ENCODE assay signal across 9 mouse cellular contexts in the genomic region with DNA sequence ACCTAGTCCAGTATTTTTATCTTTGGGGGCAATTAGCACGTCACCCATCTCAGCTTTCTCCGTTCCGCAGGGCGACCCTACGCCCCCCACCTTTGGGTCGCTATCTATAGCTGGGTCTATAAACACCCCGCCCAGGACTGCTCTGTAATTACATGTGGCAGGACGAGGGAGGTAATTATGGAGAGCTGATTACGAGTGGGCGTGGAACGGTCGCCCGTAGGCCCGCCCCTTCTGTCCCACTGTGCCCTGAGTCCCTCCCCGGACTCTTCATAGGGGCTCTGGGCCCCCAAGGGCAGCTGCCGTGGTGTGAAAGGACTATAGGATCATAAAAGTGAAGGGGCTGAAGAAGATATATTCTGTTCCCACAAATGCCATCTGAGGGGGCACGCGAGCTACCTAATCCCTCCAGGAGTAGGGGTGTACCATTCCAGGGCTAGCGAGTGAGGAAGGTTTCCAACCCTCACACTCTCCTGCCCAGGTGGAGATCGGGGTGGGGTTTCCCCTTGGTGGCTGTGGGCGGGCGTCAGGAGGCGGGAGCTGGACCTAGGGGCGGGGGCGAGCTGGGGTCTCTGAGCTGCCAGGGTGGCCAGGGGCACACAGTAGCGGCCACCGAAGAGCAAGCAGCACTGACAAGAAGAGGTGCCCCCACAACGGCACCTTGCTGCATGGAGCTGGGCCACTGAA. TPM values are rescaled to one million over a fixed set of nuclear protein-coding genes. Genes with fewer than 3 reads are reported as not detected.
DNase-seq lines count a peak whose midpoint lies in the region; ATAC-seq lines count a peak whose summit lies in the region.
"Had no signal": no experiment of that assay in that cellular context is flagged by ENCODE, and none has a peak within 500 bp of the region (broad histone marks: within the 10 kb centered on the region; RNA-seq: fewer than 3 reads in every experiment).

TSS of gene Col11a2 (plus strand) at position 560 of the 684 bp plus-strand sequence.

- H3K27ac ChIP-seq in intestine, embryonic 15.5 days: no peak within 1 kb of the TSS
- no peak within 1 kb of the TSS for H3K27ac ChIP-seq in liver, embryonic 16.5 days (ENCODE audit: low read length)

- no peak for ATAC-seq in megakaryocyte, adult 5-6 weeks (ENCODE audit: poor library complexity, severe bottlenecking)
- ATAC-seq in intestine, embryonic 15.5 days: peak; percentile 72
- no peak for ATAC-seq in liver, embryonic 16.5 days (ENCODE audit: low read depth)
- ATAC-seq in granulocyte monocyte progenitor cell, adult 5-6 weeks (replicated peaks; ENCODE audit: poor library complexity, severe bottlenecking): no peak; the same call in 1 of the 2 replicates

- H3K4me1 ChIP-seq in megakaryocyte, embryonic 14.5 days: peaks cover 35% of the 10 kb centered on the region
- peaks cover 26% of the 10 kb centered on the region for H3K4me1 ChIP-seq in intestine, embryonic 15.5 days (replicated peaks)
- peaks cover 9% of the 10 kb centered on the region for H3K4me1 ChIP-seq in liver, embryonic 16.5 days (ENCODE audit: control insufficient read depth, low read depth, low read length)

- WGBS in intestine, embryonic 15.5 days: 6% methylated on average over 28 of the region's 28 CpGs
- 6% methylated on average over 28 of the region's 28 CpGs for WGBS in liver, embryonic 16.5 days (ENCODE audit: insufficient replicate concordance)

- no peak within 1 kb of the TSS for H3K4me3 ChIP-seq in megakaryocyte, embryonic 14.5 days (replicated peaks)
- peak within 1 kb of the TSS; percentile 11 for H3K4me3 ChIP-seq in intestine, embryonic 15.5 days (replicated peaks)
- H3K4me3 ChIP-seq in liver, embryonic 16.5 days (ENCODE audit: low read depth, low read length): no peak within 1 kb of the TSS
- H3K4me3 ChIP-seq: erythroblast, embryonic 14.5 days had no signal

- H3K4me2 ChIP-seq in intestine, embryonic 15.5 days (replicated peaks): peak within 1 kb of the TSS; percentile 57
- peak within 1 kb of the TSS; percentile 2; the same call in 1 of the 2 replicates for H3K4me2 ChIP-seq in liver, embryonic 16.5 days (ENCODE audit: low read depth, low read length)

- peaks cover 65% of the 10 kb centered on the region for H3K36me3 ChIP-seq in megakaryocyte, embryonic 14.5 days (replicated peaks; ENCODE audit: low read length)
- peaks cover 18% of the 10 kb centered on the region for H3K36me3 ChIP-seq in intestine, embryonic 15.5 days
- peaks cover 18% of the 10 kb centered on the region for H3K36me3 ChIP-seq in liver, embryonic 16.5 days (ENCODE audit: control insufficient read depth, insufficient read depth)

- peak; percentile 29 for DNase-seq in cerebellum, adult 11 months
- no peak for DNase-seq in cerebellum, postnatal 36 days
- no peak for DNase-seq in spleen, postnatal 36 days (ENCODE audit: low spot score in 2 of 2)

- peaks cover 22% of the 10 kb centered on the region for H3K27me3 ChIP-seq in megakaryocyte, embryonic 14.5 days (replicated peaks)
- H3K27me3 ChIP-seq in intestine, embryonic 15.5 days (replicated peaks): peaks cover 12% of the 10 kb centered on the region
- peaks cover 16% of the 10 kb centered on the region for H3K27me3 ChIP-seq in liver, embryonic 16.5 days (ENCODE audit: control insufficient read depth, insufficient read depth, low read depth, low read length)

- 0 out of 2 replicates have a peak within 1 kb of the TSS, but pooled peaks have one; percentile 17 for H3K9ac ChIP-seq in intestine, embryonic 15.5 days
- no peak within 1 kb of the TSS for H3K9ac ChIP-seq in liver, embryonic 16.5 days (ENCODE audit: low read depth, low read length)

- no peaks in the 10 kb centered on the region for H3K9me3 ChIP-seq in megakaryocyte, embryonic 14.5 days
- H3K9me3 ChIP-seq in intestine, embryonic 15.5 days: no peaks in the 10 kb centered on the region
- H3K9me3 ChIP-seq in liver, embryonic 16.5 days (replicated peaks; ENCODE audit: control insufficient read depth, low read length): no peaks in the 10 kb centered on the region

RNA-seq across cellular contexts. Expression of gene Col11a2, which starts in this region (rescaled TPM):
- polyA plus RNA-seq in megakaryocyte, embryonic 14.5 days (2012; ENCODE audit: insufficient read depth, low replicate concordance): 19.6 and 36.5 TPM in 2 replicates
- 0.36 and 0.87 TPM in 2 replicates for total RNA-seq in megakaryocyte, adult 5-6 weeks (2015)
- 1.2 and 1.5 TPM in 2 replicates for total RNA-seq in megakaryocyte, adult 5-6 weeks (2017)
- 0.90 and 1.0 TPM in 2 replicates for polyA plus RNA-seq in intestine, embryonic 15.5 days (2015; fragmentation: Nextera tagmentation; extraction: Ambion mirVana)
- polyA plus RNA-seq in liver, embryonic 16.5 days (2015; fragmentation: Nextera tagmentation; extraction: Ambion mirVana): 0.26 and 0.27 TPM in 2 replicates
- total RNA-seq in granulocyte monocyte progenitor cell, adult 5-6 weeks (2014; fragmentation: Nextera tagmentation): 2.1 and 3.4 TPM in 2 replicates
- 1.2 and 3.4 TPM in 2 replicates for total RNA-seq in granulocyte monocyte progenitor cell, adult 5-6 weeks (2017)

Comparison
In these comparisons a context has a peak if more than half of its experiments do, and no peak if none do; other contexts are left out.
1. RNA of gene Col11a2 (polyA plus RNA-seq): 19.6 to 36.5 TPM in megakaryocyte, embryonic 14.5 days; 0.90 to 1.0 TPM in intestine, embryonic 15.5 days and 0.26 to 0.27 TPM in liver, embryonic 16.5 days; every median in the first group is over 10 times any median in the second.